Mouse (Mus musculus): ENCODE measurements around the gene Osbpl6. TPM values are rescaled to one million over a fixed set of nuclear protein-coding genes. Genes with fewer than 3 reads are reported as not detected.
"Not testable (repeated sequence)": the region's sequence is repeated elsewhere in the genome, so short reads cannot be mapped to it uniquely, and the experiment has no call there.

Gene Osbpl6
- polyA plus RNA-seq, 1 experiment from 2014 or later: 24.2 TPM

DNA sequence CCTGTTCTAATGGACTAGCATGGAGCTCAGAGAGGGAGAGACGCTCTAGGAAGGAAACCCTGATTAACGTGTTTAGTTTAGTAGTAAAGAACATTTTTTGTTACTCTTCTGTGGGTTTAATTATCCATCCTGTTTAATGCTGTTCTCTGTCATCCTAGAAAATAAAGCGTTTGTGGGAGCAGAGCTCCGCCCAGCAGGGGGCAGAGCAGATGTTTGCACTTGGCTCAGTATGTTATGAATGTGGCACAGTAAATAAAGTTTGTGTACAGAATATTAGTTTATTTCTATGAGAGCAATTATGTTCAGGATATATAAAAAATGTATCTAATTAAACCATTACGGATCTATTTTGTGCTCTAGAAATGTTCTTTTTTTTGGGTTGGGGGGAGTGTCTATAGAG lies 192.9 kb downstream of the Osbpl6 start:
- H3K4me1 ChIP-seq (replicated peaks): no peaks in the 10 kb centered on the region
- H3K9me3 ChIP-seq: no peaks in the 10 kb centered on the region
- H3K27me3 ChIP-seq: no peaks in the 10 kb centered on the region
- no peak overlapping the region for H3K4me3 ChIP-seq
- ATAC-seq (ENCODE audit: low FRiP score): no peak
- WGBS: 78% methylated on average over 5 of the region's 5 CpGs
- peaks cover 23% of the 10 kb centered on the region for H3K36me3 ChIP-seq
- no peak overlapping the region for H3K9ac ChIP-seq
- H3K4me2 ChIP-seq: no peak overlapping the region
- H3K27ac ChIP-seq: no peak overlapping the region

DNA sequence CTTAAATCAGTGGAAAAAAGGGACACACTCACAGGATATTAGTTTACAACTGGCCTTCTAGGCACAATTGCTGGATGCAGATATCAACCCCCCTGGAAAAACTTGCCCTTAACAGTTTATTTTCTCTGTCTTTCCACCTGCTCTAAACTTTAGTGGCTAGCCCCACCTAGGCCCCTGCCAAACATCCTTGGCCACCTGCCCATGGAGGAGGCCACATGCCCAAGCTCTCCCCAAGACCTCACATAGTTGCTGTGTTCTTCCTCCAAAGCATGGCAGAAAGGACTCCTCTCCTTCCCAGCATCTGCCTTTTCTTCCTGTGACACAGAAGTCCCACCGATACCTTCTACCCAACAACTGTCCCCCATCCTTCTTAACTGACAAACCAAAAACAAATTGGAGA lies 195.9 kb downstream of the Osbpl6 start:
- no peak for ATAC-seq (ENCODE audit: low FRiP score)
- H3K9ac ChIP-seq: no peak overlapping the region
- no peak overlapping the region for H3K27ac ChIP-seq
- 100% methylated on average over 1 of the region's 1 CpGs for WGBS
- no peaks in the 10 kb centered on the region for H3K36me3 ChIP-seq
- H3K9me3 ChIP-seq: no peaks in the 10 kb centered on the region
- no peak overlapping the region for H3K4me3 ChIP-seq
- no peaks in the 10 kb centered on the region for H3K4me1 ChIP-seq (replicated peaks)
- no peak overlapping the region for H3K4me2 ChIP-seq
- no peaks in the 10 kb centered on the region for H3K27me3 ChIP-seq

DNA sequence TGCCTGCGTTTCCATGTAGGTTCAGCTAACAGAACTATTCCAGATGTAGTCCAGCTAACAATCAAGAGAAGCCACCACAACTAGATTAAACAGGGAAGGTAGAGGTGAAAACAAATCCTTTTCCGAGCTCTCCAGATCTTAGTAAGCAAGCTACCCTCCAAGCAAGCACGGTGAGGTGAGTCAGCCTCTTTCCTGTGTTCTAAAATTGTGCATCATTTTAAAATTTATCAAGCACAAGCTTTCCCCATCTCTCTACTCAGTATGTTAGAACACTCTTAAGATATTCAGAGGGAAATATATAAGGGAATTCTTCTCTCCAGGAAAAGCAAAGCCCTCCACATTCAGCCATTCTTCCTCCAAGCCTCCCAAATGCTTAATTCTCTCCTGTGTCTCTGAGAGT lies 200.4 kb downstream of the Osbpl6 start:
- 92% methylated on average over 3 of the region's 3 CpGs for WGBS
- Histone ChIP-seq H3K36me3 (no peaks in the 10 kb centered on the region), H3K27ac (no peak overlapping the region), H3K4me2 (no peak overlapping the region), H3K4me3 (no peak overlapping the region), H3K9ac (no peak overlapping the region), H3K9me3 (no peaks in the 10 kb centered on the region), H3K27me3 (no peaks in the 10 kb centered on the region), H3K4me1 (replicated peaks) (no peaks in the 10 kb centered on the region)
- ATAC-seq (ENCODE audit: low FRiP score): no peak

DNA sequence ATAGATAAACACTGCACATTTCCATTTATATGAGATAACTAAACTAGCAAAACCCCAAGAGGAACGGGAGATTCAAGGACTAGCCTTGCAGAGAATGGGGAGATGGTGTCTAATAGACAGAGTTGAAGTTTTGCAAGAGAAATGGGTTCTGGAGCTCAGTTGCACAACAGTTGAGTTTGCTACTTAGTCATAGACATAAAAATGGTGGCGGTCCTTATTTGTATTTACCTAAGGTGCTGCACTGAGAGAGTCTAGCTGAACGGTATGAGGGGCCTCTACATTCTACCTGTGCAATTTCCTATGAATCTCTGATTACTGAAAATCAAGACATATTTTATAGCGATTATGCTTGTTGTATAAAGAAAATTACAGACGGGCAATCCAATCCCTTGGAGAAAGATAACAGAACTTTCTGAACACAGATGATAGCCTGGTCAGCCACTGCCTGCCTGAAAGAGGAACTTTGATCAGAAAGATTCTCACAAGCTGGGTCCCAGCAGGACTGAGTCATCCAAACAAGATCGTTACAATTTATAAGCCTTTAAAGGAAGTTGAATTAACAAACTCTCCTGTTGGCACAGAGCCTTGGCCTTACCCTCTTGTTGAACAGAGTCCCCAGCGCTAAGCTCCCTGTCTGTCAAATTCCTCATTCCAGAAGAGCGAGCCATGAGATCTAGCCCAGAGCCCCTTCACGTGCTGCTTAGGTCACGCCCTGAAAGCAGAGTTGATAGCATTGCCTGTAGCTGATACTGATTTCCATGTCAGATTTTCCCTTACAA lies 204.2 kb downstream of the Osbpl6 start:
- no peak overlapping the region for H3K9ac ChIP-seq
- no peaks in the 10 kb centered on the region for H3K36me3 ChIP-seq
- no peaks in the 10 kb centered on the region for H3K4me1 ChIP-seq (replicated peaks)
- no peaks in the 10 kb centered on the region for H3K27me3 ChIP-seq
- no peak overlapping the region for H3K27ac ChIP-seq
- 91% methylated on average over 10 of the region's 10 CpGs for WGBS
- no peaks in the 10 kb centered on the region for H3K9me3 ChIP-seq
- H3K4me2 ChIP-seq: no peak overlapping the region
- no peak for ATAC-seq (ENCODE audit: low FRiP score)
- H3K4me3 ChIP-seq: no peak overlapping the region

DNA sequence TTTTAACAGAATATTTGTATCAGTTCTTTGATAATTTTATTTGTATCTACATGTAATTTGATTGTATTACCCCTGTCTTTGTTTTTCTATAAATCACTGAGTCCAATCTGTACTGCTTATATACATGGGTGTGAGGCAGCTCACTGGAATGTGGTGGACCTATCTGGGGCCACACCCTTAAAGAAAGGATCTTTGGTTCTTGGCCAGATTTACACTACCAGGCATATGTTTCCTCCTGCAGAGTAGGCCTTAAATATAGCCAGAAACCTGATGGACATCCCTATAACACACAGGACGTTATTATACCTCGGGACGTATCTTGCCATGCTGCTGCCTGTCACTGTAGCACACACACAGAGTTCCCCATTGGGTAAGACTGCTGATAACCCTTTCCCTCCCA lies 205.7 kb downstream of the Osbpl6 start:
- no peaks in the 10 kb centered on the region for H3K27me3 ChIP-seq
- WGBS: 85% methylated on average over 3 of the region's 3 CpGs
- no peaks in the 10 kb centered on the region for H3K9me3 ChIP-seq
- H3K9ac ChIP-seq: no peak overlapping the region
- no peak for ATAC-seq (ENCODE audit: low FRiP score)
- no peak overlapping the region for H3K4me3 ChIP-seq
- H3K4me1 ChIP-seq (replicated peaks): no peaks in the 10 kb centered on the region
- no peak overlapping the region for H3K4me2 ChIP-seq
- no peak overlapping the region for H3K27ac ChIP-seq
- H3K36me3 ChIP-seq: no peaks in the 10 kb centered on the region

DNA sequence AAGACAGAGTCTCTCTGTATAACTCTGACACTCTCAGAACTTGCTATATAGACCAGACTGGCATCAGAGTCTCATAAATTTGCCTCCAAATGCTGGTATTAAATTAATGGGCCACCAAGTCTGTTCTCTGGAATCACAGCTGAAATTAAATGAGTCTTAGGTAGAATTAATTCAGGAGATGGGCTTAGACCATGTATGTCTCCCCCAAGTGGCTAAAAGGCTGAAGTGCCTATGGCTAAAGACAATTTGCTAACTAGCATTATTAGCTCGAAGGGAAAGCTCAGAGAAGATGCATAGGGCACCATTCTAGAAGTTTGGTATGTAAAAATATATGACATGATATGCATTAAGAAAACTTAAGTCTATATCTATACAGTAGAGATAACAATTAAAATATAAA lies 211.8 kb downstream of the Osbpl6 start:
- Histone ChIP-seq H3K9me3 (no peaks in the 10 kb centered on the region), H3K4me2 (no peak overlapping the region), H3K4me1 (replicated peaks) (no peaks in the 10 kb centered on the region), H3K9ac (no peak overlapping the region), H3K27me3 (no peaks in the 10 kb centered on the region), H3K27ac (no peak overlapping the region), H3K36me3 (peaks cover 11% of the 10 kb centered on the region), H3K4me3 (no peak overlapping the region)
- 43% methylated on average over 1 of the region's 1 CpGs for WGBS
- peak; percentile 39; the same call in 1 of the 2 replicates for ATAC-seq (ENCODE audit: low FRiP score)

DNA sequence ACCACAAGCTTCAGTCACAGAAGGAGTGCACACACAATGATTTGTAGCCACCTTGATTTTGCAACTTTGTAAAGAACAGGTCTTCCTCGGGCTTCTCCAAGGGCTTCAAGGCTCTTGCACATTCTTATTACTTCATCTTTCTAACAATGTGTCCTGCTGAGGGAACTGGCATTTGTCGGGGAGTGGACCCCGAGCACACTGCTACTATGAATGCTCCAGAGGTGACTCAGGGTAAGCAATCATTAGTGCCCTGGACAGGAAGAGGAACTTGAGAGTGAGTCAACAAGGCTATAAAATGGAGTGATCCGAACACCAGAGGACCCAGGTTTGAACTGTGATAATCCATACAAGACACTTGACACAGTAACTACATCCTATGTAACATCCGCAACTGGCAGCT lies 213.9 kb downstream of the Osbpl6 start:
- no peak overlapping the region for H3K9ac ChIP-seq
- H3K36me3 ChIP-seq: peaks cover 31% of the 10 kb centered on the region
- H3K27me3 ChIP-seq: no peaks in the 10 kb centered on the region
- H3K4me3 ChIP-seq: no peak overlapping the region
- H3K4me2 ChIP-seq: no peak overlapping the region
- no peak overlapping the region for H3K27ac ChIP-seq
- no peaks in the 10 kb centered on the region for H3K4me1 ChIP-seq (replicated peaks)
- H3K9me3 ChIP-seq: no peaks in the 10 kb centered on the region
- WGBS: 94% methylated on average over 5 of the region's 5 CpGs
- no peak for ATAC-seq (ENCODE audit: low FRiP score)

DNA sequence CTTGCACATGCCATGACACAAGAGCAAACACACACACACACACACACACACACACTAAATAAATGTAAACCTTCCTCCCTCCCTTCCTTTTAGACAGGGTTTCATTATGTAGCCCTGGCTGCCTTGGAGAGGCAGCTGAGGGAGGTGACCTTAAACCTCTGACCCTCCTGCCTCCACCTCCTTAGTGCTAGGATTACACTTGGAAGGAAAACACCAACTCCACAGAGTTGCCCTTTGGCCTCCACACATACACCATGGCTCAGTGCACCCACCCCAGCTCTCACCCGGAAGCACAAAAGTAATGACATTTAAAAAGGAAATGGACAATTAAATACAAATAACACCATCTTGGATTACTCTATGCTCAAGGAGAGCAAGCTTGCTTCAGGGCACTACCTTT lies 215.4 kb downstream of the Osbpl6 start:
- WGBS: 90% methylated on average over 1 of the region's 1 CpGs
- H3K36me3 ChIP-seq: peaks cover 46% of the 10 kb centered on the region

DNA sequence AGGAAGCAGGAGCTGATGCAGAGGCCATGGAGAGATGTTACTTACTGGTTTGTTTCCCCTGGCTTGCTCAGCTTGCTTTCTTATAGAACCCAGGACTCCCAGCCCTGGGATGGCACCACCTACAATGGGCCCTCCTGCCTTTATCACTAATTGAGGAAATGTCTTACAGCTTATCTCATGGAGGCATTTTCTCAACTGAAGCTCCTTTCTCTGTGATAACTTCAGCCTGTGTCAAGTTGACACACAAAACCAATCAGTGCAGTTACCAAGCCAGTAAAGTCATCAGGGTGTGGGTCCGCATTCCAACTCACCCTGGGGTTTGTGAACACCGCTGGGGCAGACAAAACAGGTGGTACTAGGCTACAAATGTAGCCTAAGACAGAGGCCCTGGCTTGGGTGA lies 216.0 kb downstream of the Osbpl6 start:
- not testable (repeated sequence) for H3K4me2 ChIP-seq; H3K4me1 ChIP-seq (replicated peaks); H3K4me3 ChIP-seq; H3K27ac ChIP-seq; H3K9ac ChIP-seq; ATAC-seq (ENCODE audit: low FRiP score); H3K27me3 ChIP-seq; H3K9me3 ChIP-seq
- WGBS: 95% methylated on average over 2 of the region's 2 CpGs
- H3K36me3 ChIP-seq: peaks cover 52% of the 10 kb centered on the region

More for the DNA sequence above, 215.4 kb downstream of the Osbpl6 start:
- Histone ChIP-seq H3K4me3 (no peak overlapping the region), H3K4me2 (no peak overlapping the region), H3K4me1 (replicated peaks) (no peaks in the 10 kb centered on the region), H3K27ac (no peak overlapping the region), H3K27me3 (no peaks in the 10 kb centered on the region), H3K9ac (no peak overlapping the region), H3K9me3 (no peaks in the 10 kb centered on the region)
- no peak for ATAC-seq (ENCODE audit: low FRiP score)

DNA sequence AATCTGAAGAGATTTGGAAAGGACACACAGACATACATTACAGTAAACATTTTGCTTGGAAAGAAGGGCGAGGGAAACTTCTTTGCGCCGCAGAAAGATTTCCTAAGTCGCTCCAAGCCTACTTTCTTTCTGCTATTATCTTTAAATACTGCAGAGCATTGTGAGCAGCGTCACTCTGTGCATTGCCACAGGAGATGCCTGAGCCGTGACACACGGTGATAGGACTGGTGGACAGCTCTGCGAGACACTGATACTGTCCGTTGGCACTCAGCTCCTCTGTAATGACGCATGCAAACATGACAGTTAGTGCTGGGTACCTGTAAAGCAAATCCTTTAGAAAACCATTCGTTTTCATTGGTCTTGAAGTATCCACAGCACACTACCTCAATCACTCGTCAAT lies 224.0 kb downstream of the Osbpl6 start:
- H3K4me1 ChIP-seq (replicated peaks): no peaks in the 10 kb centered on the region
- no peak overlapping the region for H3K4me3 ChIP-seq
- H3K27me3 ChIP-seq: no peaks in the 10 kb centered on the region
- WGBS: 96% methylated on average over 12 of the region's 12 CpGs
- H3K27ac ChIP-seq: no peak overlapping the region
- peaks cover 91% of the 10 kb centered on the region for H3K36me3 ChIP-seq
- no peak overlapping the region for H3K9ac ChIP-seq
- no peak overlapping the region for H3K4me2 ChIP-seq
- no peaks in the 10 kb centered on the region for H3K9me3 ChIP-seq
- no peak for ATAC-seq (ENCODE audit: low FRiP score)

DNA sequence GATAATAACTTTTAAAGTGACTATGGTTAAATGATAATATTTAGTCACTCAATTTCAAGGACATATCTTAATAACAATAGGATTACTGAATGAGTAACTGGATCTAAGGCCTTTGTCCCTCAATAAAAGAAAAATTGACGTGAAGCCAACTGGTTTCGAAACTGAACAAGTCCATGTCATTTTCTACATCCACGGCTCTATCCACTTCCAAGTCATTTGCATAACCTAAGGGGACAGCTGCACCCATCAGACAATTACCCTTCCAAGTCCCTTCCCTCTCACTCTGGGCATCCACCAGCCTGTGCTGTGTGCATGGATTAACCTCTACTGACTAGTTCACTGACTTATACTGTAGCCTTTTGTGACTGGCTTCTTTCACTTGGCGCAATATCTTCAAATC lies 225.3 kb downstream of the Osbpl6 start:
- H3K27ac ChIP-seq: no peak overlapping the region
- H3K4me3 ChIP-seq: no peak overlapping the region
- no peaks in the 10 kb centered on the region for H3K9me3 ChIP-seq
- 79% methylated on average over 4 of the region's 4 CpGs for WGBS
- no peak overlapping the region for H3K4me2 ChIP-seq
- no peaks in the 10 kb centered on the region for H3K27me3 ChIP-seq
- H3K4me1 ChIP-seq (replicated peaks): no peaks in the 10 kb centered on the region
- H3K9ac ChIP-seq: no peak overlapping the region
- ATAC-seq (ENCODE audit: low FRiP score): no peak
- H3K36me3 ChIP-seq: peaks cover 91% of the 10 kb centered on the region

DNA sequence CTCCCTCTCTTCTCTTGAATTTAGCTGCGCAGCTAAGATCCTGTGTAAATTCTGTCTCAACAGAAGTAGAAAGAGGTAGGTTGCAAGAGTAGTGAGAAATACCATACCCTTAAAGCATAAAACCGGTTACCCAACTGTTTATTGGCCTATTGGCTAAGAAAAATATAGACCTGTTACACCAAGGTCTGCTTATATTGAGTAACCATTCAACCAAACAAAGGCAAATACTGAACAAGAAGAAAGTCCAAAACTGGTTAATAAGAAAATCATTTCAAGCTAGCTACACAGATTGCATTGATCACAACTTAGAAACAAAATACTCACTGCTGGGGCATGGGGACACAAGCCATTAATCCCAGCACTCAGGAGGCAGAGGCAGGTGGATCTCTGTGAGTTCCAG lies 233.3 kb downstream of the Osbpl6 start:
- Histone ChIP-seq H3K27ac (no peak overlapping the region), H3K36me3 (peaks cover 86% of the 10 kb centered on the region)
- WGBS: 92% methylated on average over 2 of the region's 2 CpGs

DNA sequence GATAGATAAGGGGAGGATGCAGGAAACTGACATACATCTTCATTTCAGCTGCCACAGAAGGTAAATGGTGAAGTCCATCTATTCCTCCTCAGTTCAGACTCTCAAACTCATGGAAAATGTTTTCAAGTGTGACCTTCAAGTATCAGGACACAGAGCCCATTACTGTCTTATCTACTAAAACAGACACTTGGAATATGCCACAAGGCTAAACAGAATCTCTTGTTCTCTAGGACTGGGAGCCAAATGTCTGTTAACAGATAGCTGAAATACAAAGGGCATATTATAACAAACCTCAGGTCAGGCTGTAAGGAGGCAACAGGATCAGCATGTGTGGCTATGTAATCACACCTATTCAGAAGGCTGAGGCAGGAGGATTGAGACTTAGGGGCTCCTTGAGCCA lies 237.5 kb downstream of the Osbpl6 start:
- Histone ChIP-seq H3K9me3 (no peaks in the 10 kb centered on the region), H3K4me2 (no peak overlapping the region), H3K4me3 (no peak overlapping the region), H3K27me3 (no peaks in the 10 kb centered on the region), H3K9ac (no peak overlapping the region), H3K4me1 (replicated peaks) (peaks cover 14% of the 10 kb centered on the region), H3K36me3 (peaks cover 50% of the 10 kb centered on the region), H3K27ac (no peak overlapping the region)
- no peak for ATAC-seq (ENCODE audit: low FRiP score)

More for the DNA sequence above, 233.3 kb downstream of the Osbpl6 start:
- no peaks in the 10 kb centered on the region for H3K27me3 ChIP-seq
- no peak overlapping the region for H3K4me2 ChIP-seq
- H3K4me3 ChIP-seq: no peak overlapping the region
- ATAC-seq (ENCODE audit: low FRiP score): no peak
- no peaks in the 10 kb centered on the region for H3K4me1 ChIP-seq (replicated peaks)
- H3K9me3 ChIP-seq: no peaks in the 10 kb centered on the region
- H3K9ac ChIP-seq: no peak overlapping the region
